Mouse (Mus musculus) megakaryocyte, embryonic 14.5 days (primary cell): ENCODE measurements around the gene Kdm6b.

Source experiments
- FLI1 ChIP-seq: IDR thresholded peaks from 2 replicates; pipeline ENCODE4 v1.6.1; 2012; ENCODE audit warnings: low read length, inconsistent platforms, mixed read lengths
- GATA1 ChIP-seq: IDR thresholded peaks from 3 replicates; pipeline ENCODE4 v1.6.1; 2012; ENCODE audit warnings: mixed read lengths, low read length, inconsistent platforms, borderline replicate concordance

- TF ChIP-seq GATA1 (no peak), FLI1 (no peak)
Measured at GRCm38 (mm10) chr11:69401987-69402386, 11.5 kb downstream of the Kdm6b start.
